Mouse (Mus musculus): ENCODE data around the gene Olfr478.
"Not testable (repeated sequence)": the region's sequence is repeated elsewhere in the genome, so short reads cannot be mapped to it uniquely, and the experiment has no call there.

Gene Olfr478

GRCm38 (mm10) chr7:108033889-108034288, at the start of gene Olfr478:
Gene Olfr478 (minus strand): TSS chr7:108033989.
- no peak for DNase-seq

DNA sequence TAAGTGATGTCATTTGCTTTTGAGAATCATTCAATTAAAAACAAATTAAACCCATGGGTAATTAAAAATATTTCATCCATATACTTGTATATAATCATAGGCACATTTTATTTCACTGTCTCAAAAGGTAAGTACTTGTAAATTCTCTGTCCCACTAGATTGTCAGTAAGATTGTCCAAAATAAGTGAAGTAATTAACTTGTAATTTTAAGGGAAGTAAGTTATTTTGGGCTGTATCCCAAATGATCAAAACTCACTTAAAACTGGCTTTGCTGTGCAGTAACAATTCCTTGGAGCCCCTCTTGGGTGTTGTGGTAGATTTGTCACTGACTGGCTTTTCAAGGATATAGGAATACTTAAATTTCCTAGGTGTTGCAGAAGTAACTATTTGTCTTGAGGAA, 45.8 kb upstream of the Olfr478 start, which contains the start of gene Olfr481:
Olfr481 (plus strand) TSS at position 301 of the 400 bp plus-strand sequence.
- no peak for DNase-seq

DNA sequence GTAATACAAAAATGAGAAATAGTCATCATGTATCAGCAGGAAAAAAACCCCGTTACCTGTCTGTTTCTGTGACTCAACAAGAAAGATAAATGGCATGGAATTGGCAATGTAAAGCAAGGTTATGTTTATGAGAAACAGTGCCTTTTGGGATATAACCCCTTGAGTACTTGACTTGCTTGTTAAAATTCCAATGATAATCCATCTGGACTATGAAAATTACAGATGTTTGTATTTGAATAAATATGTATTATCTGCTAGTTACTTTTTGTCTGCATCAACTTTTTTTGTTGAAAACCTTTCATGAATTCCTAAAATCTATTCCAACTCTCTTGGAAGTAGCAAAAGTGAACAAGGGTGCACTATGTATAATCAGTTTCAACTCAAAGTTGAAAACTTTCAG, 33.5 kb upstream of the Olfr478 start, which contains the start of gene Olfr480:
Olfr480 (minus strand) TSS at position 101 of the 400 bp plus-strand sequence.
- no peak for DNase-seq

- DNase-seq = no peak
Observed at GRCm38 (mm10) chr7:108050393-108050792, 16.6 kb upstream of the Olfr478 start, which contains the start of gene Olfr479. Gene Olfr479 (plus strand): TSS chr7:108050693.

DNA sequence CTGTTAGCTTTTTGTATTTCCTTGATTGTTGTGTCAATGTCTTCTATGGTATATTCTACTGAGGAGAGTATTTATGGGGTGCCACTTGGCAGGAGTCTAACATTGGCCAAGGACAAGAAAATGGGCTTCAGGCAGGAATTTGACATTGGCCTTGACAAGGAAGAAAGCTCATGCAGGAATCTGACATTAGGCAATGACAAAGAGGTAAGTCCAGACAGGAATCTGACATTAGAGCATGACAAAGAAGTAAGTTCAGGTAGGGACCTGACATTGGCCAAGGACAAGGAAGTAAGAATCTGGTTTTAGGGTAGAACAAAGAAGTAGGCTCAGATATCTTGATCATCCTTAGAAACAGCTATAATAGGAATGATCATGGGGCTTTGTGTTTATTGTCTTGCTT, 19.5 kb downstream of the Olfr478 start:
- not testable (repeated sequence) for DNase-seq

- no peak for DNase-seq
Observed at GRCm38 (mm10) chr7:107986393-107986792, 47.4 kb downstream of the Olfr478 start, which contains the start of gene Olfr477. Gene Olfr477 (plus strand): TSS chr7:107986693.
